8 mouse cellular contexts compared by ENCODE assay signal in the genomic region with DNA sequence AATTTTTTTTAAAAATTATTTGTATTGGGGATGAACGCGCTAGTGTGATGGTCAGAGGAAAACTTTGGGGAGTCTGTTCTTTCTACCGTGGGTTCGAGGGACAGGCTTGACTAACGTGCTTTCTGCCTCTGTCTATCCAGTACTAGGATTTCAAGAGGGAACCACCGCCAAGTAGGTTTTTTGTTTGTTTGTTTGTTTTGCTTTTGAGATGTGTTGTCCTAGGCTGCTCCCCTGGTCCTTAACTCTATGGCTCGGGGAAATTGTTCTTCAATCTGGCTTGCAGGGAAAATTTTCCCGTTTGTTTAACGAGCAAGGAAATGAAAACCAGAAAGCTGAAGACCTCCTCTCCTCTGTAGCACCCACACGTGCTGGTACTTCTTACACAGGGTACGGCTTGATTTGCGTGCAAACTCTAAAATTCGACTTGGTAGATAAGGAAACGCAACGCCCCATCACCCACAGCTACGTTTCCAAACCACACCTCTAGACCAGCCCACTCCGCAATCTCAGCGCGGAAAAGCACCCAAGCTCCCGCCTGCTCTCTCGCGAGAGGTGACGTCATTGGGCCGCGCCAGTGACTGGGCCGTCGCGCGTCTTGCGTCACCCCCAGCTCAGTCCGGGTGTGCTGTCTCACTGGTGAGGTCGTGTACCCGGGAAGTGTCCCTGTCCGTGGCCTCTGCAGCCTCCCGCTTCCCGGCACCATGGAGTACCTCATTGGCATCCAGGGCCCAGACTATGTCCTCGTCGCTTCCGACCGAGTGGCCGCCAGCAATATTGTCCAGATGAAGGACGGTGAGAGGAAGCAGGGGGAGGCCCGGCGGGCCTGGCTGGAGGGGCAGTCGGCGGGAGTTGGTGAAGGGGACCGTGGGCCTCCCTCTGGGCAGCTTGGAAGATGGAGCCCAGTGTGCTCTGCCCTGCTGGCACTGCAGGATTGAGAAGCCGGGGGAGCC. TPM values are rescaled to one million over a fixed set of nuclear protein-coding genes. Genes with fewer than 3 reads are reported as not detected.
DNase-seq lines count a peak whose midpoint lies in the region; ATAC-seq lines count a peak whose summit lies in the region.

A gene (plus strand): TSS at position 577 of the 950 bp plus-strand sequence.

- peaks cover 11% of the 10 kb centered on the region for H3K4me1 ChIP-seq in hindbrain, embryonic 12.5 days

- H3K36me3 ChIP-seq in hindbrain, embryonic 12.5 days, result no peaks in the 10 kb centered on the region

- peak within 1 kb of the TSS; percentile 83 for H3K4me2 ChIP-seq in hindbrain, embryonic 12.5 days (replicated peaks)

- no peaks in the 10 kb centered on the region for H3K27me3 ChIP-seq in hindbrain, embryonic 12.5 days

- WGBS in hindbrain, embryonic 12.5 days, result 3% methylated on average over 48 of the region's 48 CpGs

- H3K4me3 ChIP-seq in hindbrain, embryonic 12.5 days, result peak within 1 kb of the TSS; percentile 98

- DNase-seq in NIH3T3 (ENCODE audit: low read depth), result peak; percentile 100
- peak; percentile 99 to 100 for DNase-seq in cerebellum, postnatal 10 days
- DNase-seq in frontal cortex, postnatal 10 days (ENCODE audit: low spot score in 2 of 2), result peak; percentile 95 to 98
- peak; percentile 98 to 99 for DNase-seq in layer of hippocampus, postnatal 14 days (ENCODE audit: low spot score in 2 of 2)
- DNase-seq in lung, postnatal 14 days, result peak; percentile 99
- DNase-seq in retina, adult 2 months (ENCODE audit: low read depth, low spot score), result peak; percentile 96
- peak; percentile 96 to 97 for DNase-seq in thymus, postnatal 36 days

- H3K27ac ChIP-seq in hindbrain, embryonic 12.5 days, result peak within 1 kb of the TSS; percentile 85

- ATAC-seq in hindbrain, embryonic 12.5 days (ENCODE audit: low FRiP score), result peak; percentile 97

- peak within 1 kb of the TSS; percentile 96 for H3K9ac ChIP-seq in hindbrain, embryonic 12.5 days

- H3K9me3 ChIP-seq in hindbrain, embryonic 12.5 days (replicated peaks), result no peaks in the 10 kb centered on the region

RNA-seq across cellular contexts. Expression of the gene that starts here (rescaled TPM):
- polyA plus RNA-seq in hindbrain, embryonic 12.5 days (2016; fragmentation: Nextera tagmentation; extraction: Ambion mirVana), result 393 and 431 TPM in 2 replicates
- total RNA-seq in layer of hippocampus, postnatal 14 days (2021), result 100 to 1,000 TPM; 128 to 130 TPM

Comparison
In these comparisons a context has a peak if more than half of its experiments do, and no peak if none do; other contexts are left out.
1. Peak in every context shown above with its lines: DNase-seq, ATAC-seq, H3K4me3 ChIP-seq and H3K27ac ChIP-seq.